Mouse (Mus musculus) limb, embryonic 13.5 days (tissue): ENCODE results near the gene Tent5d. TPM values are rescaled to one million over a fixed set of nuclear protein-coding genes. Genes with fewer than 3 reads are reported as not detected.

Source experiments
- polyA plus RNA-seq: library from polyadenylated mRNA; unstranded; fragments of >200 nt; fragmentation: Nextera tagmentation; extraction: Ambion mirVana; gene quantifications from 2 replicates; pipeline ENCODE4 v1.2.1, GENCODE M21; 2015

The Tent5d gene
- polyA plus RNA-seq, 1 experiment from 2014 or later: 0.32 TPM

Other genes starting within 250 kb of the Tent5d start
- gene Tbx22, start 124.6 kb upstream of the Tent5d start, polyA plus RNA-seq: 0.43 and 0.48 TPM in 2 replicates
- 9.0 and 9.2 TPM in 2 replicates for gene 2610002M06Rik, start 23.7 kb downstream of the Tent5d start, polyA plus RNA-seq
- not detected in 2 replicates for gene Gm732, start 155.9 kb downstream of the Tent5d start, polyA plus RNA-seq